ENCODE assay signal across 32 mouse cellular contexts in genomic region chr1:188257500-188257899, GRCm38 (mm10). TPM values are rescaled to one million over a fixed set of nuclear protein-coding genes. Genes with fewer than 3 reads are reported as not detected.
A peak's percentile ranks its signal among the peaks of the same experiment; 100 is the strongest.
DNase-seq lines count a peak whose midpoint lies in the region.
"Had no signal": no experiment of that assay in that cellular context is flagged by ENCODE, and none has a peak within 500 bp of the region (broad histone marks: within the 10 kb centered on the region; RNA-seq: fewer than 3 reads in every experiment).

No protein-coding gene starts in this region.

- no peak overlapping the region for H3K4me3 ChIP-seq in heart, embryonic 10.5 days
- H3K4me3 ChIP-seq: embryonic facial prominence, embryonic 10.5 days; forebrain, embryonic 15.5 days; gastrocnemius, adult 2 months; heart, embryonic 15.5 days; liver, embryonic 13.5 days; midbrain, embryonic 12.5 days had no signal

- no peaks in the 10 kb centered on the region; the same call in 1 of the 2 replicates for H3K4me1 ChIP-seq in heart, embryonic 10.5 days
- H3K4me1 ChIP-seq: heart, embryonic 15.5 days; liver, embryonic 13.5 days had no signal

- no peaks in the 10 kb centered on the region for H3K27me3 ChIP-seq in heart, embryonic 10.5 days (ENCODE audit: insufficient read depth, poor library complexity, severe bottlenecking)
- H3K27me3 ChIP-seq: CH12.LX; forebrain, embryonic 15.5 days; heart, embryonic 15.5 days; liver, embryonic 13.5 days; midbrain, embryonic 12.5 days had no signal

- H3K36me3 ChIP-seq in heart, embryonic 10.5 days, result no peaks in the 10 kb centered on the region
- H3K36me3 ChIP-seq: embryonic facial prominence, embryonic 10.5 days; forebrain, embryonic 15.5 days; G1E; heart, embryonic 15.5 days; liver, embryonic 13.5 days; midbrain, embryonic 12.5 days had no signal

- peak; percentile 1 for DNase-seq in cerebellum, adult 8-10 months
- no peak for DNase-seq in cerebellum, adult 18-20 months
- DNase-seq in layer of hippocampus, adult 8-10 months (ENCODE audit: low spot score in 2 of 2), result peak; percentile 6 to 13
- no peak for DNase-seq in layer of hippocampus, adult 9-10 months (ENCODE audit: low spot score)
- peak; percentile 28 to 29 for DNase-seq in right cerebral cortex, adult 2 months (ENCODE audit: low spot score in 2 of 2)
- no peak for DNase-seq in right cerebral cortex, postnatal 14 days
- DNase-seq in heart, embryonic 10.5 days (ENCODE audit: low spot score), result no peak
- DNase-seq: adrenal gland, adult 8-10 months; B cell, adult 2 months; cerebellum, adult 11-12 months; gastrocnemius, adult 2 months; heart, postnatal 36 days; kidney, adult 18-20 months; kidney, postnatal 4 days; liver, embryonic 13.5 days; lung, adult 2 months; lung, postnatal 14 days; thymus, adult 2 months; thymus, postnatal 4 days had no signal

- WGBS in heart, embryonic 10.5 days, result 90% methylated on average over 7 of the region's 7 CpGs

- no peaks in the 10 kb centered on the region for H3K9me3 ChIP-seq in heart, embryonic 10.5 days
- H3K9me3 ChIP-seq: embryonic facial prominence, embryonic 10.5 days; forebrain, embryonic 15.5 days; heart, embryonic 15.5 days; liver, embryonic 13.5 days; midbrain, embryonic 12.5 days had no signal

- no peak overlapping the region for H3K27ac ChIP-seq in heart, embryonic 10.5 days
- H3K27ac ChIP-seq: embryonic facial prominence, embryonic 10.5 days; forebrain, embryonic 15.5 days; gastrocnemius, adult 2 months; heart, embryonic 15.5 days; hindbrain, embryonic 14.5 days; liver, embryonic 13.5 days; midbrain, embryonic 12.5 days; stomach, postnatal 0 days had no signal

RNA-seq across cellular contexts. Expression of gene Ush2a, which starts 4.3 kb away (rescaled TPM):
- total RNA-seq in layer of hippocampus, adult 8-10 months (2022), result under 1 TPM; 0.11 to 0.39 (median 0.23) TPM
- 0.14 and 0.15 TPM in 2 replicates for polyA plus RNA-seq in heart, embryonic 10.5 days (2016; fragmentation: Nextera tagmentation; extraction: Ambion mirVana)
- total RNA-seq: CH12.LX; gastrocnemius, adult 2 months; megakaryocyte progenitor cell, adult 5-6 weeks; monocyte, adult 5-6 weeks; neutrophil, adult 5-6 weeks had no signal
- polyA plus RNA-seq: G1E; liver, embryonic 13.5 days; lung, adult 2 months; Patski; small intestine, adult 2 months; stomach, postnatal 0 days had no signal

Comparison
In these comparisons a context has a peak if more than half of its experiments do, and no peak if none do; other contexts are left out.
1. DNase-seq: peak in cerebellum, adult 8-10 months (single experiment), layer of hippocampus, adult 8-10 months (2 of 2) and right cerebral cortex, adult 2 months (2 of 2); none in cerebellum, adult 18-20 months (0 of 2), layer of hippocampus, adult 9-10 months (single experiment), right cerebral cortex, postnatal 14 days (single experiment) and heart, embryonic 10.5 days (single experiment).